Mouse (Mus musculus) left cerebral cortex, postnatal 10 days (tissue): ENCODE data around the gene Melk. TPM values are rescaled to one million over a fixed set of nuclear protein-coding genes. Genes with fewer than 3 reads are reported as not detected.
A peak's percentile ranks its signal among the peaks of the same experiment; 100 is the strongest.

ENCODE experiments used
- DNase-seq, 2 experiments: peaks; one replicate each; pipeline ENCODE4 v3.0.0; 2021 to 2022; ENCODE audit warnings: low spot score in 2 of 2, mixed read lengths in 1 of 2; ENCODE audit errors: extremely low spot score in 1 of 2
- intact Hi-C: fragments of 180-260 bp; cut with DNase I; formaldehyde crosslinking; loops from one replicate; pipeline ENCODE4 v1.15.1; 2025
- total RNA-seq, 2 experiments: library from RNA; stranded (reverse); gene quantifications; 2 replicates each; pipeline ENCODE4 v1.2.3; 2021

Gene Melk
- total RNA-seq = 1 to 10 TPM; 1.4 to 1.8 TPM

- DNase-seq = peak in 1 of 2 experiments; percentile 89
- intact Hi-C loops = no loop called here
Observed at GRCm38 (mm10) chr4:44300781-44301750, at the start of gene Melk. TSS of gene Melk (plus strand) at chr4:44300876.

- DNase-seq = no peak
- intact Hi-C loops = no loop called here
Observed at GRCm38 (mm10) chr4:44251521-44251920, 49.2 kb upstream of the Melk start.

GRCm38 (mm10) chr4:44251966-44252916, 48.4 kb upstream of the Melk start:
- DNase-seq = no peak
- intact Hi-C loops = no loop called here

GRCm38 (mm10) chr4:44253191-44253590, 47.5 kb upstream of the Melk start:
- intact Hi-C loops = no loop called here
- DNase-seq = no peak

- DNase-seq = no peak
- intact Hi-C loops = no loop called here
Observed at GRCm38 (mm10) chr4:44254579-44254978, 46.1 kb upstream of the Melk start.

GRCm38 (mm10) chr4:44259126-44259525, 41.5 kb upstream of the Melk start:
- intact Hi-C loops = no loop called here
- DNase-seq = no peak

- peak in 1 of 2 experiments; percentile 41 for DNase-seq
- intact Hi-C loops = no loop called here
Observed at GRCm38 (mm10) chr4:44260244-44260643, 40.4 kb upstream of the Melk start.

GRCm38 (mm10) chr4:44265500-44265899, 35.2 kb upstream of the Melk start:
- no peak for DNase-seq
- intact Hi-C loops = no loop called here

- intact Hi-C loops = no loop called here
- no peak for DNase-seq
Observed at GRCm38 (mm10) chr4:44267437-44267836, 33.2 kb upstream of the Melk start.

GRCm38 (mm10) chr4:44269376-44269817, 31.3 kb upstream of the Melk start:
- no peak for DNase-seq
- intact Hi-C loops = no loop called here

- intact Hi-C loops = no loop called here
- DNase-seq = no peak
Observed at GRCm38 (mm10) chr4:44271134-44271533, 29.5 kb upstream of the Melk start.

- DNase-seq = no peak
- intact Hi-C loops = no loop called here
Observed at GRCm38 (mm10) chr4:44281597-44282265, 18.9 kb upstream of the Melk start.

- intact Hi-C loops = loop anchor here (5.0 kb wide), 2 partner anchors 120 to 225 kb away; no protein-coding TSS in a partner anchor
- peak; percentile 43 to 66 for DNase-seq
Observed at GRCm38 (mm10) chr4:44292534-44292933, 8.1 kb upstream of the Melk start.

GRCm38 (mm10) chr4:44295837-44296236, 4.8 kb upstream of the Melk start:
- intact Hi-C loops = no loop called here
- DNase-seq = no peak

- no peak for DNase-seq
- intact Hi-C loops = no loop called here
Observed at GRCm38 (mm10) chr4:44306585-44306984, 5.9 kb downstream of the Melk start.

- intact Hi-C loops = no loop called here
- no peak for DNase-seq
Observed at GRCm38 (mm10) chr4:44310429-44310828, 9.8 kb downstream of the Melk start.

GRCm38 (mm10) chr4:44310911-44311310, 10.2 kb downstream of the Melk start:
- intact Hi-C loops = no loop called here
- no peak for DNase-seq

- DNase-seq = no peak
- intact Hi-C loops = no loop called here
Observed at GRCm38 (mm10) chr4:44316270-44316809, 15.7 kb downstream of the Melk start.
